Mouse (Mus musculus): Measurements from ENCODE around the gene Pigk.

Gene Pigk

DNA sequence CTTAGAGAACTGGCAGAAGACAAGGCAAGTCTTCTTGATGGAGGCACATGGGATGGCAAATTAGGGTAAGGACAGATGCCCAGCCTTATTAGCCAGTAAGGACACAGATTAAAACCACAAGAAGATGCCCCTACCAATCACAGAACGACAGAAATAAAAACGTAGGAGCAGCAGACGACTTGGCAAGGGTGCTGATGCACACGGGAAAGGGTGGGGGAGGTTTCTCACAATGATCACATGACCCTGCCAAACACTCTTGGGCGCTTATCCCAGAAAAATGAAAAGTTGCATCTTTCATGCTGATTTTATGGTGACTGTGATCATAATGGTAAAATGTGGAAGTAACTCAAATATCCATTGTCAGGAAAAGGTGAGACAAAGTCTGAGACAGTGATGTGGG lies 193.2 kb downstream of the Pigk start:
- DNase-seq, result peak; percentile 28

DNA sequence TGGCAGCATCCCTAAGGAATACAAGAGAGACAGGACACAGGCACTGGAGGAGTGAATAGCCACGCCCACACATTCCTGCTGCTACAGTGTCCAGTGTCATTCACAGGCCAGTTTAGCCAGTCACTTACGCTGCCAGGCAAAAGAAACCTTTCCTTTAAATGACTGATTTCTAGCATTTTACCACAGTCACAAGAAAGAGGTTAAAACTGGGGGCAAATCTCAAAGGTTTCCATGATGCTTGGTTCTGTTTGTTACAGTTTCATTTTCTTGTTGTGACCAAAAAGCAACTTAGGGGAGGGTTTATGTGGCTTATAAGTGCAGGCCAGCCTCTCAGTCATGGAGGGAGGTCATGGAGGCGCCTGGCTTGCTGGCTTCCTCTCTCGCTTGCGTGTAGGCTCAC lies 193.8 kb downstream of the Pigk start:
- no peak for DNase-seq

DNA sequence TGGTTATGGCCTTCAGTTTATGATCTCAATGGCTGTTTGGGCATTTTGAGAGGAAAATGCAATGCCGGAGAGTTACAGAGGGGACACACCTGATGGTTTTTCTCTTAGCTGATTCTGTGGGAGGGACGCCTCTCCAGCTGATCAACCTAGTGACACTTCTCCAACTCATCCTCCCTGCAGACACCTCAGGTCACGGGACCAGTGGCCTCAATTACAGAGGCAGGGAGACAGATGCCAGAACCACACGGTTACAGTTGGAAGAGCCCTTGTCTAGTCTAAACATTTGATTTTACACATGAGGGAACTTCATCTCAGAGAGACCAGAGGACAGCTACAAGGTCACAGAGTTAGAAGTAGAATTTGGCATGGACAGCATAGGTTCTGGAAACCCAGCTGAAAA lies 197.7 kb downstream of the Pigk start:
- DNase-seq, result no peak

DNA sequence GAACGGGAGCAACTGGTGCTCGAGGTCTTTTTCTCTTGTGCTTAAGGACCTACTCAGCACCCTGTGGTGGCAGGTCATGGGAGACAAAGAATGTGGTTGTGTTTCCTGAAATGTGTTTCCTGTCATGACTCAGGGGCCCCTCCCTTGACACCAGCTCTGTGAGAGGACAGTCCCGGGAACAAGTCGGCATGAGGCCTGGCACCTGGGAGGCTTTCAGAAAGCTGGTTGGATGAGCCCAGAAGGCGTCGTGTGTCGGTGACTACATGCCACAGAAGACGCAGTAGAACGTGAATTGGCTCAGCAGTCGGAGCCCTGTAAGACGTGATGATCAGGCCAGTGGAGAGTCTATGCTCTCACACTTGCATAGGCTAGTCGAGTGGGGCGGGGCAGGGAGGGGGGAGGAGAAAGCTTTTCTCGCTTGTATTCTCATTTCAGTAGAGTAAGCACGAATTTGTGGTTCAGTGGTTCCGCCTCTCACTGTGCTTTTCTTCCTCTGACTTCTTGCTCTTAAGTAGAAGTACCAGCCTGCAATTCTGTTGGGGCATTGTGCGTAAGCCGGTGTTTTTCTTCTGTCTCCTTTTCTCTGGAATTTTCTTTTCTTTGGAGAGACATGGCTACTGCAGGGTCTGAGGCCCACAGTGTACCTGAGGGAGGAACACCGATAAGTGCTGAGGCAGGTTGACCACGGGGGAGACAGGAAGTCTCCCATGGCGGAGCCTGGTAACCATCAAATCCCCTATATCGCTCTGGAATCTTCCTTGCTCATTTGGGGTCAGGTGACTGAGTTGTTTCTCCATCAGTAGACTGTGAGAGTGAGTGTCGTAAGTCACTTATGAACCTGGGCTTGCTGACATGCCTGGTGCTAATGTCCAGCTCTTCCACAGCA lies 198.6 kb downstream of the Pigk start:
- DNase-seq, result no peak

DNA sequence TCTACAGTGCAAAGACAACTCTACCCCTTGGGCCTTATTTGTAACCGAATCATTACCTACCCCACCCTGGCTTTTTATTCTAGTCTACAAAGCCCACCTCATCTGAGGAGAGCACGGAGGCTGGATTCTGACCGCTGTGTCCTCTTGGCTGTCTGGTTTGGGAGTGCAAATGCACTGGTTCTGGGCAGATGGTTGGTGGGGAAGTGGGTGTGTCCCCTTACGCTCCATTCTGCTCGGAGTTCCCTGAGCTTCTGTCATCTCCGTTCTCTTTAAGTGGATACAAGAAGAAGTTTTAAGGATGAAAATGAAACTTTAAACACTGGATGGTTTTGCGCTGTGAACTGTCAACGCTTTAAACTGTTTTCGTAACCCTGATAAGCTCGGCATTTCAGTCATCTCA lies 199.2 kb downstream of the Pigk start:
- DNase-seq, result no peak

DNA sequence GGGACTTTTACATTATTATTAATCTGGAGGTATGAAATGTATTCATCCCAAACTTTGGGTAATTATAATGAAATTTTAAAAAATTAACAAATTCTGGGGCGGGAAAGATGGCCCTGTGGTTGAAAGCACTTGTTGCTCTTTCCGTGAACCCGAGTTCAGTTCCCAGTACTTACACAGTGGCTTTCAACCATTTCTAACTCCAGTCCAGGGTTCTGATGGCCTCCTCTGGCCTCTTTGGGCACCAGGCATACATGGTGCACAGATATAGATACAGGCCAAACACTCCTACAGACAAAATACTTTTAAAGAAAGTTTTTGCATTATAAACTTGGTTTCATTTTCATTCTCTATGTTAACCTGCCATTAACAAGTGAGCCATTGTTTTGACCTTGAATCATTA lies 199.7 kb downstream of the Pigk start:
- no peak for DNase-seq

DNA sequence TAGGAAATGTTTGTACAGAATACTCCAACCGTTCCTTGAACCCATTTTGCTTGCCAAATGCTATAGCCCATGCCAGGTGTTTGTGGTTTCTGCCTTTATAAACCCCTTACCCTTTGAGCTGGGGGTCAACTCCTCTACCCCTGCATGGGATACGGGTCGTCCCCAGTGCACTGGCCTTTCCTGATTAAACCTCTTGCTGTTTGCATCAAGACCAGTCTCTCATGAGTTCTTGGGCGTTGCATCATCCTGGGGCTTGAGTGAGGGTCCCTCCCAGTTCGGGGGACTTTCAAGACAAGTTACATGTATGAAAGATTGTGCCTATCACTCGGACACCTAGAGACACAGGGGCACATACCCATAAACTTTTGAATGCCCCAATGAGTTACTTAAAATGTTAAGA lies 200.5 kb downstream of the Pigk start:
- no peak for DNase-seq

DNA sequence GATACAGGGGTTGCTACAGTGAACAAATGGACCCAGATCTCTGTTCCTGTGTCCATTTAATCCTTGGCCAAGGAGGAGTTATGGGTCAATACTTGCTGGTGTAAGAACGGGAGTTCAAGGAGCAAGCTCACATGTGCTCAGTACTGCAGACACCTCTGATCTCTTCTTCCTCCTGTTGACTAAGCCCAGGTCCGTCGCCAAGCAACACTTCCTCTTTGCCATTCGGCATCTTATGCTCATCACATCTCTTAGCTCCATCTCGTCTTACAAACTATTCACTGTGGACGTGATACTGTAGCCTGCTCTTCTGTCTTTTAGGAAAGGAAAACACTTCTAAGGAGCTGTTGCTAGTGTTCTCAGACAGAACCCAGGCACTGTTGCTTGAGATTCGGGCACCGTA lies 203.7 kb downstream of the Pigk start:
- DNase-seq, result no peak

DNA sequence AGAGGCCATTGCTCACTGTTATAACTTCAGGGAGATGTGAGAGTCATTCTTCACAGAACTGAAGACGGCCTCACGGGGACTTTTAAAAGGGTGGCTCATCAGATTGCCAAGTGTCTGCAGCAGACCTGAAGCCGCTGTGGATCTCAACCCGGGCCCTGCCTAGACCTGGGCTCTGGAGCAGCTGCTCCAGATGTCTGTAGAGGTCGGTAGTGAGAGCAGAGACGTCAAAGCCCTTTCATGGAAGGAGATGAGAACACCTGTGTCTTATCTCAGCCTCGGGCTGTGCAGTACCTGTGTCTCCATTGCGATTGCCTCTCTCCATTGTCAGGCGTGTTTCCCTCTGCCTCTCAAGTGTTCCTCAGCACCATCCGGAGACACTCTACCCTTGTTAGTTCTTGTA lies 205.2 kb downstream of the Pigk start:
- DNase-seq, result no peak

DNA sequence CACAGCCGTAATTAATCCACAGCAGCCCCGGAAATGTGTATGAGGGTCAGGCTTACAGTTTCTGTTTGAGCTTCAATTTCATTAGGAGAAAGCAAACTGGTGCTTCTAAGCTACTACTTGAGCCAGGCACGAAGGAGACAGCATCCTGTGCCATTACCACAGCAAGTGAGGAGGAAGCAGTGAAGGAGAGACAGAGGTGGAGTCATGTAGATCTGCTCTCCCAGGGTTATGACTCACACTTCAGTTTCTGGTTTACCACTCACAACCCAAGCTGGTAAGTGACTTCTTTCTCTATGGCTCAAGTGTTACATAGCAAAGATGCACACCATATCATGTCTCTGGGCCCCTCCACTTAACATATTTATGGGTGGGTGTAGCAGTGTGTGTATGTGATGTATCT lies 206.5 kb downstream of the Pigk start:
- DNase-seq, result peak; percentile 51

DNA sequence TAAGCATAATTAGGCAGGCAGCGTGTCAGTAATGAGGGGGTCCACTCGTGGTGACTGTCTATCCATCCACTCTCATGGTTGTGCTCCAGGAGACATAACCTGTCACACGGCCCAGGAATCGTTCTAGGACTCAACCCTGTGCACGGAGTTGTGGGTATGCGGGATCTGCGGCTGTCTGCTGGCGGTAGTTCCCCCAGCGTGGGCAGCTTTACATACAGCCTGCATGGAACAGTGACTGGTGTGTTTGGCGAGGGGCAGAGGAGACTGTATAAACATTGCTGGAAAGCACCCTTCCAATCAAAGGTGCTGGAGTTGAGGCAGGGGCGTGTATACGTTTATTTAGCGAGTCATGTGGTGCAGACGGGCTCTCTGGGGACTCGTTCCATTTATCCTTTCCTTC lies 209.6 kb downstream of the Pigk start:
- no peak for DNase-seq

DNA sequence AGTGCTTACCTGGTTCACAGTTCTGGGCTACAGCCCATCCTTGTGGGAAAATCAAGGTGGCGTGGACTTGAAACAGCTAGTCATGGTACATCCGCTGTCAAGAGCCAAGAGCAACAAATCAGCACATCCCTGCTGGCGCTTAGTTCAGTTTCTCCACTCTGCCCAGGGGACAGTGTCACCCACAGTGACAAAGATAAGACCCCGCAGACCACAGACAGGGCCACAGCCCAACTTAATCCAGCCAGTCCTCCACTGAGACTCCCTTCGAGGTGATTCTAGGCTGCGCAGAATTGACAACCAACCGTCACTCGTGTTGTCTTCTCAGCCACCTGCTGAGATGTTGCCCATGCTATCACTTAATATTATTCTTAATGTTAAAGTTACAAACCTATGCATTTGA lies 211.5 kb downstream of the Pigk start:
- DNase-seq, result no peak

DNA sequence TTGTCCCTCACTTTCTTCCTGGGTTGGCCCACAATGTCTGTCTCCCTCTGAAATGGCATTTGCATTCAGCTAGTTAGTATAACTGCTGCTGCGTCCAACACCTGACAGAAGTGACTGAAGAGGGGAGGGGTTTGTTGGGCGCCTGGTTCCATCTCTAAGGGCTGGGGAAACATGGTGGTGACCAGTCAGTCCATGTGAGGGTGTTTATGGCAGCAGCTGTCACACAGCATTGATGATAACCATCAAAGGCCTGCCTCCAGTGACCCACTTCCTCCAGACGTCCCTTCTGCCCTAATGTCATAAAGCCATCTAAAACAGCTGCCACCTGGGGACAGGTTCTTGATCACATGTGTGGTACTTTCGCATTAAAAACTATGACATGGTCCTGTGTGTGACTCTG lies 212.3 kb downstream of the Pigk start:
- DNase-seq, result no peak

DNA sequence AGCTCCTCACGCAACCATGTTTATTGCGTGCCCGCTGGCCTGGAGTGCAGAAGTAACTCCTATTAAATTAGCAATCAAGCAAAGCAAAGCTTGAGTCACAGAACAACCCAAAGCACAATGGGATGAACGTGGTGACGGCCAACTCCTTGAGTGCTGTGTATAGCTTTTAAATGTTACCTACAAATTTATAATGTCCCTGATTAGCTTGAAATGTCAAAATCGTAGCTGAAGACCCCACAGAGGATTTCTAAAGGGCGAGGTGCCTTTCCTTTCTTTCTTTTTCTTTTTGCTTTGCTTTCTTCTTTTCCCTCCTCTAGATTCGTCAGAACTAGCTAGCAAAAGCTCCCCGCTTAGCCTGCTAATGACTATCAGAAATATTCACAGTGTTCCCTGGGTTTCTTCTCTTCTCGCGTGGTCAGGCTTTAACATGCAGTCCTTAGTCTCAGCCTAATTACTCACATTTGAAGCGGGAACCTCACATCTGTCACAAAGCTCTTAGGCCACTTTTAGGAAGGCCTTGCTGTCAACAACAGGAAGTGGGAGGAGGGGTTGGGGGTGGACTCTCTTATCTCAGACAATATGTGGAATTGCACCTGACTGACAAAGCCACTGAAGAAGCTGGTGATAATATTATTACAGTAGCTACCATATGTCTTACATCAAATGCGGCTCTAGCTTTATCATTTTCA lies 214.5 kb downstream of the Pigk start:
- no peak for DNase-seq

DNA sequence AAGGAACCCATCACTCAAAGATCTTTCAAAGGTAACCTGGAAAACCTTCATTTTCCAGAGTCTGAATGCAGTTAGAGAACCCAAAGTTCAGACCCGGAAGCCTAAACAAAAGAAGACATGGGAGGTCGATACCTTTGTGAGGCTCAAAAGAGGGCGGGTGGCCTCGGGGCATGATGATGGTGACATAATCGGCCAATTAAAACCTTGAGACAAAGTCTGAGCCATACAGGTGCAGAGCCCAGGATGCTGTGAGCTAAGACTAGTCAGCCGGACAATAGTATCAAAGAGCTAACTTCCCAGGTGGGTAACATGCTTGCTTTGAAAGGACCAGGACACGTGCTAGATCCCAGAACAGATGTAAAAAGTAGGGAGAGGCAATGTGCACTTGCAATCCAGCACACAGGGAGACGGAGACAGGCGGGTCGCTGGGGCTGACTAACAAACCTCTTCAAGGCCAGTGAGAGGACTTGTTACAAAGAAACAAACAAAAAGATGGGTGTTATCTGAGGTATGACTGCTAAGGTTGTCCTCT lies 215.4 kb downstream of the Pigk start:
- no peak for DNase-seq

DNA sequence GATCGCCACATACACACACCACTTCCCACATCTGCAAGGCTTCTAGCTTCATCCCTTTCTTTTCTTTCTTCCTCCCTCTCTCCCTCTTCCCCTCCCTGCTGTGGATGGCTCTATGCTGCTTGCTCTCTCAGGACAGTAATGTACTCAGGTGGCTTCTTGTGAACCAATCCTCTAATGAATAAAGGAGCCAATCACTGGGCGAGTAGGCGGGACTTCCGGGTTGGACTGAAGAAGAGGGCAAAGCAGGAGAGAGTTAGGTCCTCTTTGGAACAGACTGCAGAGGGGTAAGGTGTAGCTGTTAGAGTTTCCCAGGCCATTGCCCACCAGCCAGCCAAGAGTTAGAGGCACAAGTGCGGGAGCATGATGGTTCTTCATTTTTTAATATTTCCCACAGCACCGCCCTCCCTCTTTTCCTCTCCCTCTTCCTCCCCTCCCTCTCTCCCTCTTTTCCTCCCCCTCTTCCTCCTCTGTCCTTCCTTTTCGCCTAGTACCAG lies 215.9 kb downstream of the Pigk start:
- no peak for DNase-seq

DNA sequence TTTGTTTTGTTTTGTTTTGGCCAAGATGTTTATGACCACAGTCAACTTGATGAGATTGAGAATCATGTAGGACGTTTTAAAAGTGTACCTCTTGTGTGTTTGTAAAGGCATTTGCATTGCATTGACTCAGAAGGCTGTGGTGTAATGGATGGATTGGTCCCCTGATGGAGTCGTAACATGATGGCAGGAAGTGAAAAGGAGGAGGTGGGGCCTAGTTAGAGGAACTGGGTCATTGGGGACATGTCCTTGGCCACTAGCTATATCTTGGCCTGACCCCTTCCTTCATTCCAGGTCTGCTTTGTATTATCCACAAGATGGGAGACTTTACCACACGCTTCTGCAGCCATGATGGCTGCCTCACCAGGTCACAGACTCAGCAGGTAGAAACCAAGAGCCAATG lies 217.5 kb downstream of the Pigk start:
- no peak for DNase-seq

DNA sequence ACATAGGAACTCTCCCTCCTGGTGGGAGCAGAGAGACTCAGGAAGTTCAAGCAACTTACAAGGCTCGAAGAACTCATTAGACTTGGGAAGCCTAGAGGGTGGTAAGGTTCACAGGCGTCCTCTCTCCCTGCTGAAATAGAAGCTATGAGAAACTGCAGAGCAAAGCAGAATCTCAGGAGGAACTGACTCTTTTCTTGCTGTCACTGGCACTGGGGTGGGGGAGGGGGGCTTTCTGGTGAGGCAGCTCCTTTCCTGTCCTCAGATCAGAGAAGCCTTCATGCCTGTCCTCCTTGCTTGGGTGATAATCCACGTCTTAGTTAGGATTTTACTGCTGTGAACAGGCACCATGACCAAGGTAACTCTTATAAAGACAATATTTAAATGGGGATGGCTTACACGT lies 218.2 kb downstream of the Pigk start:
- DNase-seq, result no peak

DNA sequence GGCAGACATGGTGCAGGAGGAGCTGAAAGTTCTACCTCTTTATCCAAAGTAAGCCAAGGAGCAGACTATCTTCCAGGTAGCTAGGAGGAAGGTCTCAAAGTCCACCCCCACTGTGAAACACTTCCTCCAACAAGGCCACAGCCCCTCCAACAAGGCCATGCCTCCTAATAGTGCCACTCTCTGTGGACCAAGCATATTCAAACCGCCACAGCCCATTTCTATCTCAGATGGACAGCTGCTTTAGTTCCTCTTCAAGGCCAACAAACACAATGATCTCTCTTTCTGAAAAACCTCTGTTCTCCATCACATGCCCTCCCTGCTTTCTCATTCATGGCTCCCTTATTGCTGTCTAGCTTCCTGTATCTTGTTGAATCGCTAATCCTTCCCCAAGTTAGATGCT lies 218.6 kb downstream of the Pigk start:
- DNase-seq, result no peak

DNA sequence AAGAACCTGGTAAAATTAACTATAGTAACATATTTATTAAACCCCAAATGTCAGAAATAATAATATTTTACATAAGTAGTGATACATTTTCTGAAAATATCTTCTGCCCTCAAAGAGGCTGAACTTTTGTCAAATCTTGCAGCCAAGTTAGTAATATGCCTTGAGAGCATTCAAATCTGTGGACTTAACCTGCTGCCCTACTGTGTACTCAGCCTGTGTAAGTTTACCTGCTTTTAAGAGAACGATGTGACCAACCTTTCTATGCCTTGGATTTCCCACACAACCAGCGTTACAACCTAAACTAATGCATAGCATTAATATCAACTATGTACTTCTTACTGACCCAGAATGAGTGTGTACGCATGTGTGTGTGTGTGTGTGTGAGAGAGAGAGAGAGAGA lies 219.8 kb downstream of the Pigk start:
- DNase-seq, result no peak

DNA sequence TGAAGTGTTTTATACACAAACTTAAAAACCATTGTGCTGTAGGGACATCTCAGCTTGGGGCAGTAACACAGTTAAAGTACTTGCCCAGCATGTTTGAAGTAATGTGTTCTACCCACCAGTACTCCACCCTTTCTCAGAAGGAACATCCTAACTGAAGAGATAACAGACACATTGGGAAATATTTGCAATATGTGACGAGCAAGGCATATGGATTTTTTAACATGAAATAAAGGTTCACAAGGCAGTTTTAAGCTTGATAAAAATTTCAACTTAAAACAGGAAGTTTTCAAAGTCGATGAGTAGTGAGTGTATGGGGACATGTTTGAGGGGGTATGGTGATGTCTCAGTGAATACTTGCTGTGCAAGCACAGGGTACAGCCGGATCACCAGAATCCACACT lies 222.4 kb downstream of the Pigk start:
- no peak for DNase-seq

DNA sequence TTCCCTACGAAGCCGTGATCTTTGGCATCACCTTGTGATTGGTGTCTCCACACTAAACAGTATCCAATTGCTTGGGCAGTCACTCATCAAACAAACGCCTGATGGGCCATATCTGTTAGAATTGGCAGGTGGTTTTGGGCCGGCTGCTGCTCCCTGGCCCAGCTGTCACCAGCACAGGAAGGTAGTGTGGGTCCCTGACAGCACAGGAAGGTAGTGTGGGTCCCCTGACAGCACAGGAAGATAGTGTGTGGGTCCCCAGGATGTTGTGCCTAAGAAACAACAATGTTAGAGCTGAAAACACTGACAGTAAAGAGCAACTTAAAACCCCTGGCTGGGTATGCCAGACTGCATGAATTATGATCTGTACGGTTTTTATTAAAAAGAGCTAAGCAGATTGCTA lies 227.8 kb downstream of the Pigk start:
- DNase-seq, result no peak

DNA sequence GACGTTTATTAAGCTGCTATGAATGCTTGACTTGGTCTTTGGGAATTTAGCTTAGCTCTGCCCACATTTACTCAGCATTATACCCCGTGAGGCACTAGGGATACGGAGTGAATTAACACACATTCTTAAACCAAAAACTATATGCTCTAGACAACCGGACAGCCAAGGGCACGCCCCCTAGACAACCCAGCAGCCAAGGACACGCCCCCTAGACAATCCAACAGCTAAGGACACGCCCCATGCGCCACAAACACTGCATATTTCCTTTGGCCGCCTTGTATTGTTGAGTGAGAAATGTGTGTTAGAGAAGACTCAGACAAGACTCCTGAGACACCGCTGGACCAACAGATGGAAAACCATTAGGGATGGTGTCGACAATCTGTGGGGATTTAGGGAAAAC lies 229.1 kb downstream of the Pigk start:
- DNase-seq, result no peak

DNA sequence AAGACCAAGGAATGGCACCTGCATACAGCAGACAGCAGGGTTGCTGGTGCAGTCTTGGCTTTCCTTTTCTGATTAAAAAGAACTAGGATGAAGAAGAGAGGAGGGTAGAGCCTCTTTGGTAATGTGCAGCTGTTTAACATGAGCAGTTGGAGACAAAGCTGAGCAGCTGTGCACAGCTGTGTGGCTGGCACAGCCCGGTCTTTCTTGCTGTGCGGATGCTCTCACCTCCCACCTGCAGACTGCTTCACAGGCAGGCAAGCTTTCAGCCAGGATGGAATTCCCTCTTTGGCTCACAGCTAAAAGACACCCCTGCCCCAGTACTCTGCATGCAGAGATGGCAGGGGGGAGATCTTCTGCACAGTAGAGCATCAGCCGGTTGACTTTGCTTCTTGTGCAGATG lies 230.9 kb downstream of the Pigk start:
- no peak for DNase-seq

Measured in right cerebral cortex, adult 18-20 months (tissue).